Mouse (Mus musculus) stomach, embryonic 15.5 days (tissue): Measurements from ENCODE around the gene Gatb. TPM values are rescaled to one million over a fixed set of nuclear protein-coding genes. Genes with fewer than 3 reads are reported as not detected.

Experiments used
- ATAC-seq: fragments of 200-750 bp; cut with Nextera tagmentation; 2 replicates; pipeline ENCODE4 v1.8.0; 2017; ENCODE audit warnings: low read depth, moderate number of reproducible peaks, moderate TSS enrichment; ENCODE audit not compliant: insufficient read depth, low FRiP score
- H3K27ac ChIP-seq: fragments of 300-500 bp; sonication (generic); 2 replicates; pipeline ENCODE4 v1.5.1; 2015; ENCODE audit warnings: mild to moderate bottlenecking, inconsistent platforms
- H3K27me3 ChIP-seq: fragments of 300-500 bp; sonication (generic); replicated peaks from 2 replicates; pipeline ENCODE4 v1.6.1; 2015; ENCODE audit warnings: inconsistent platforms
- H3K36me3 ChIP-seq: fragments of 300-500 bp; sonication (generic); 2 replicates; pipeline ENCODE4 v1.6.1; 2015; ENCODE audit warnings: inconsistent platforms
- H3K4me1 ChIP-seq: fragments of 300-500 bp; sonication (generic); 2 replicates; pipeline ENCODE4 v1.6.1; 2015; ENCODE audit warnings: inconsistent platforms
- H3K4me2 ChIP-seq: fragments of 300-500 bp; sonication (generic); 2 replicates; pipeline ENCODE4 v1.6.1; 2015; ENCODE audit warnings: mild to moderate bottlenecking, inconsistent platforms
- H3K4me3 ChIP-seq: fragments of 300-500 bp; sonication (generic); replicated peaks from 2 replicates; pipeline ENCODE4 v1.5.1; 2015; ENCODE audit warnings: inconsistent platforms
- H3K9ac ChIP-seq: fragments of 300-500 bp; sonication (generic); 2 replicates; pipeline ENCODE4 v1.6.1; 2015; ENCODE audit warnings: inconsistent platforms
- H3K9me3 ChIP-seq: fragments of 300-500 bp; sonication (generic); 2 replicates; pipeline ENCODE4 v1.6.1; 2016; ENCODE audit warnings: inconsistent platforms
- WGBS: fragments of 180-500 bp; shearing (Covaris S2); methylation state at CpG from one replicate; pipeline ENCODE4 v1.1.7; 2015; 5-methylcytosine and 5-hydroxymethylcytosine counted together
- polyA plus RNA-seq: library from polyadenylated mRNA; unstranded; fragments of >200 nt; fragmentation: Nextera tagmentation; extraction: Ambion mirVana; gene quantifications from 2 replicates; pipeline ENCODE4 v1.2.1, GENCODE M21; 2015

The Gatb gene
- polyA plus RNA-seq, 1 experiment from 2014 or later = 22.2 TPM

DNA sequence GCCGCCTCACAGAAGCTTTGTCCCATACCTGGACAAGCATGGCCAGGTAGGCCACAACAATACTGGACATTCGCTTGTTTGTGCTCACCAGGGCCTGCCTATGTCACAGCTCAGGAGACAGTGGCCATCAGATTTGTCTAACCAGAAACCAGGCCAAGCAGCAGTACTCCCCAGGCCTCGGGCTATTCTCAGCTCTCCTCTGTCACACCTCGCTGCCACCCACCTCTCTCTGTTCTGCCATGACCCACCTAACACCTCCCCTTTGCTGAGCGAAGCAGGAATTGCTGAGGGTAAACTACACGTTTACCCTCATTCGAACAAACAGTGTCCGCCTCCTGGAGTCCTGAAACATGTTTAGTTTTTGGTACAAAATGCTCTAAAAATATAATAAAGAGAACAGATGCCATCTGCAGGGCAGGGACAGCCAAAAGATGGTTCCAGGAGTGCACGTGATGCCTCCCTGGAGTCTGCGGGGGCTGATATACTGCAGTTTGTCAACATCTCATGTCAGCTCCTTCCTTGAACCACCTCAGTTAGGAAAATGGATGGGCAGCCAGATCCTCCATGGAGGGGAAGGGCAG, 90.8 kb downstream of the Gatb start:
- H3K36me3 ChIP-seq = no peaks in the 10 kb centered on the region
- WGBS = 81% methylated on average over 10 of the region's 10 CpGs
- no peak overlapping the region for H3K9ac ChIP-seq
- no peak for ATAC-seq
- no peak overlapping the region for H3K27ac ChIP-seq
- H3K4me3 ChIP-seq = no peak overlapping the region
- no peaks in the 10 kb centered on the region for H3K27me3 ChIP-seq
- no peaks in the 10 kb centered on the region for H3K9me3 ChIP-seq
- no peak overlapping the region for H3K4me2 ChIP-seq
- H3K4me1 ChIP-seq = 0 out of 2 replicates have a peak, but pooled peaks cover 4% of the 10 kb centered on the region

DNA sequence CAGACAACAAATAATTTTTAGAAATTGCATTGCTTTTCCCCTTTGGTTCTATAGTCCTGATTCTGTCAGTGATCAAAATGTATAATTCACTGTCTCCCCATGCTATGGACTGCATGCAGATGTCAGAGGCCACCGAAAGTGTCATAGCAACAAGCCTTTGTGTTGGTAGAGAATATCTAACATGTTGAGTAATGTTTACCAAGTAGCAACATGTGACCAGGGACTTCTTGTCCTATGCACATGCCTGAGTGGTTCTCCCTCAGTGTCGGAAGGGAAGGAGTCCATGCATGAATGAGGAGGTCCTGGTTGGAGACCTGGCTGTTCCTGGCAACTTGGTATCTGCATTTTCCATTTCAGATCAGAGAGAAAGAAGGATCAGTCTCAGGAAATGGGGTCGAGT, 92.2 kb downstream of the Gatb start:
- Histone ChIP-seq H3K27ac (no peak overlapping the region), H3K9ac (no peak overlapping the region), H3K27me3 (no peaks in the 10 kb centered on the region), H3K4me3 (no peak overlapping the region), H3K4me2 (no peak overlapping the region), H3K4me1 (0 out of 2 replicates have a peak, but pooled peaks cover 4% of the 10 kb centered on the region), H3K9me3 (no peaks in the 10 kb centered on the region), H3K36me3 (no peaks in the 10 kb centered on the region)
- 69% methylated on average over 3 of the region's 3 CpGs for WGBS
- ATAC-seq = no peak

DNA sequence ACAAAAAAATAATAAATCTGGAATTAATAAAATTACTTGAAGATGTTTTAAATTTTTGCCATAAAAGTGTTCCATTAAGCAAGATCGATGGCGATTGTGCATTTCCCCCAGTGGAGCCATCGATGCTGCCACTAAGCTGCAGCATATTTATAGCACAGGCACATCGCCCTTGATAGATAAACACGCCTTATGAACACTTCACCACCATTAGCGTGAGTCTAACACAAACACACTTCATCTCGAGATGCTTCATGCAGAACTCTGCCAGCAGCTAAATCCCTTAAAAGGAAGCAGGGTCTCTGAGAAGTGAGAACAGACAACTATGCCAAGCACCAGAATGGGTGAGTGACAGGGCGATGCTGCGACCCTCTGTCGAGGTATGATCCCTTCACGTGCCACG, 92.8 kb downstream of the Gatb start:
- Histone ChIP-seq H3K27ac (no peak overlapping the region), H3K9me3 (no peaks in the 10 kb centered on the region), H3K36me3 (no peaks in the 10 kb centered on the region), H3K4me1 (0 out of 2 replicates have a peak, but pooled peaks cover 4% of the 10 kb centered on the region), H3K4me3 (no peak overlapping the region), H3K27me3 (no peaks in the 10 kb centered on the region), H3K4me2 (no peak overlapping the region), H3K9ac (no peak overlapping the region)
- ATAC-seq = no peak; the same call in 1 of the 2 replicates
- 54% methylated on average over 12 of the region's 12 CpGs for WGBS

DNA sequence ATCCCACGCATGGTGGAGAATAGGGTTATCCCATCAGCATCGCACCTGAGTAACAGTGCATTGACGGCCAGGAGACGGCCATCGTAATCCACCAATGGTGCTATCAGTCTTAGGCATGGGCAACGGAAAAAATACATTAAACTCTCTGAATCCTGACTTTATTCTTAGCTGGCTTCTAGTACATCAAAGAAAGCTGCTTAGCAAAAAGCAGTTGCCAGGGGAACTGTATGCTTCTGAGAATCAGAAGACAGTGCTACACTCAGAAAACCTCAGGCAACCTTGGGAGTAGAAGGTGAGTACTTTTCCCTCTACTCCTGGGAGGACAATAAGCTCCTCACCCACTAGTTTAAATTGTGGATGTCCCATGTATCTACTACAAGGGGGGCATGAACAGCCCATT, 93.8 kb downstream of the Gatb start:
- H3K9ac ChIP-seq = no peak overlapping the region
- WGBS = 91% methylated on average over 6 of the region's 6 CpGs
- ATAC-seq = no peak
- no peak overlapping the region for H3K27ac ChIP-seq
- no peaks in the 10 kb centered on the region for H3K36me3 ChIP-seq
- H3K27me3 ChIP-seq = no peaks in the 10 kb centered on the region
- no peak overlapping the region for H3K4me3 ChIP-seq
- no peaks in the 10 kb centered on the region for H3K9me3 ChIP-seq
- H3K4me2 ChIP-seq = no peak overlapping the region
- H3K4me1 ChIP-seq = 0 out of 2 replicates have a peak, but pooled peaks cover 4% of the 10 kb centered on the region

DNA sequence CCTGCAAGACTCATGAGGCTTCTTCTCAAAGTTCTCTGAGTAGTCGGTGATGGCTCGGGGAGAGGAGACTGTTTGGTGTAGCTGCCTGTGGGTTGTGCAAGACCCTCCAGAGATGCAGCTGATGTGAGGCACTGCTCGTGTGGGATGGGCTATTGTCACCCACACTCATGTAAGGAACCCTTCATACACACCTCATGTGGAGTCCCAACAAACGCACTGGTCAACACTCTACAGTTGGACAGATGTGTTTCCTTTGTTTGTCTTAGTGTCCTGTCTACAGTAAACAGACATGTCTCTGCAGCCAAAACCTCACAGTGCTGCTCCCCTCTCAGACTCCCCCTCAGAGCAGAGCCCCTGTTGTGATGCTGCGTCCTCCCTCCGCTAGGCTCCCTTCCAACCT, 95.9 kb downstream of the Gatb start:
- Histone ChIP-seq H3K36me3 (no peaks in the 10 kb centered on the region), H3K4me1 (0 out of 2 replicates have a peak, but pooled peaks cover 4% of the 10 kb centered on the region), H3K27me3 (no peaks in the 10 kb centered on the region), H3K9me3 (no peaks in the 10 kb centered on the region), H3K27ac (no peak overlapping the region), H3K4me3 (no peak overlapping the region), H3K9ac (no peak overlapping the region), H3K4me2 (no peak overlapping the region)
- no peak for ATAC-seq
- 83% methylated on average over 6 of the region's 6 CpGs for WGBS

DNA sequence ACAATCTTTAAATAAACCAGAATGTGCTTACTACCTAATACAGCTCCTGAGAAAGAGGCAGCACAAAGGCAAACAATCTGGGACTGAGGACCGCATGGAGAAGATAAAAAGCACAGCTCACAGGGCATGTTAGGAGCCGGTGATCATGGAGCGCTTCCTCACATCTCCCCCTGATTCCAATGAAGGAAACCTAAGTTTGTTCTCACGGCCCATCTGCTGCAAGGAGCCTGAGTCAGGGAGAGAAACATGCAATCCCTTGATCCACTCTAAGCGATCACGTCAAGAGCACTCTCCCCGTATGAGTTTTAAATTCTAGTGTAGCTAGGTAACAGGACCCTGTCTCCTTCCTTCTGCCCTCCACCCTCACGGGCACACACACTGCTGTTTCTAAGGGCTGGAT, 103.2 kb downstream of the Gatb start:
- no peak overlapping the region for H3K4me2 ChIP-seq
- WGBS = 70% methylated on average over 8 of the region's 8 CpGs
- no peak for ATAC-seq
- H3K4me1 ChIP-seq = no peaks in the 10 kb centered on the region
- no peak overlapping the region for H3K9ac ChIP-seq
- no peaks in the 10 kb centered on the region for H3K36me3 ChIP-seq
- no peaks in the 10 kb centered on the region for H3K27me3 ChIP-seq
- H3K27ac ChIP-seq = no peak overlapping the region
- no peak overlapping the region for H3K4me3 ChIP-seq
- H3K9me3 ChIP-seq = no peaks in the 10 kb centered on the region

DNA sequence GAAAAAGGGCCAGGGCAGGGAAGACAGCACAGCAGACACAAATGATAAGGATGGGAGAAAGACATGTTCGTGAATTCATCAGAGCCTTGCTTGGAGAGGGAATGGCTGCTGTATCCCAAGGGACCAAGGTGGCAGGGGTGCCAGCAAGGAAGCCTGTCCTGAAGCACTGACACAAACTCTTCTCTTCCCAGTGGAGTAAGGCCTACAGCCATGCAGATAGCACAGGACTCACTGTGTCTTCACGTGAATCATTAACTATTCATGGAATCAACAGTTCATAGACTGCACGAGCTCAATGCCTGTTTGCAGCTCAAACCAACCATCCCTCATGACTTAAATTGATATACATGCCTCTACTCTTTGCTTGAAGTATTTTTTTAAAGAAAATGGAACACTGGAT, 104.0 kb downstream of the Gatb start:
- no peak overlapping the region for H3K27ac ChIP-seq
- WGBS = 66% methylated on average over 3 of the region's 3 CpGs
- H3K9me3 ChIP-seq = no peaks in the 10 kb centered on the region
- no peak overlapping the region for H3K4me2 ChIP-seq
- H3K9ac ChIP-seq = no peak overlapping the region
- no peak overlapping the region for H3K4me3 ChIP-seq
- no peaks in the 10 kb centered on the region for H3K4me1 ChIP-seq
- no peaks in the 10 kb centered on the region for H3K36me3 ChIP-seq
- no peaks in the 10 kb centered on the region for H3K27me3 ChIP-seq
- no peak for ATAC-seq

DNA sequence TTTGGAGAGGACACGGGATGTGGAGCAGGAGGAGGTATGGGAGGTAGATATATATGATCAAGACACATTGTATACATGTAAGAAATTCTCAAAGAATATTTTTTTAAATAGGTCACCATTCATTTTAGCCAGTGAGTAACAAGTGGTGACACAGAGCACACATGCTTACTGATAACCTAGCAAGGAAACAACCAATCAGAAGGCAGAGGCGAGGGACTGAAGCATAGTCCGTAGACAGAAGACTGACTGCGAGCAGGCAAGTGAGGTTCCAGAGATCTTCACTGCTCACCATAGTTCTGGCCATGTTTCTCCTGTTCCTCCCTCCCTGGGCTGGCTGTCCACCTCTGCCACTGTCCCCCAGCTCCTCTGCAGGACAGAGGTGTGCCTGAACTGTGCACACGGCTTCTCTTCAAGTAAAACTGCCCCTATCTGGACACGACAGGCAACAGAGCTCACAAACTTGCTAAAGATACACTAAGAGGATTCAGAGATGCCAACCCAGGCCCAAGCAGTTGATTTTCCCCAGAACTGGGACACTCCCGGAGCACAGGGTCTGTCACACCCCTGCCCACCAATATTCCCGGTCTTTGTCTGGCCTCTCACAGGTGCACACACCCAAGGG, 105.5 kb downstream of the Gatb start:
- Histone ChIP-seq H3K4me2 (no peak overlapping the region), H3K27ac (no peak overlapping the region), H3K9me3 (no peaks in the 10 kb centered on the region), H3K27me3 (no peaks in the 10 kb centered on the region), H3K4me1 (no peaks in the 10 kb centered on the region), H3K9ac (no peak overlapping the region), H3K36me3 (no peaks in the 10 kb centered on the region), H3K4me3 (no peak overlapping the region)
- no peak for ATAC-seq
- 76% methylated on average over 8 of the region's 8 CpGs for WGBS

DNA sequence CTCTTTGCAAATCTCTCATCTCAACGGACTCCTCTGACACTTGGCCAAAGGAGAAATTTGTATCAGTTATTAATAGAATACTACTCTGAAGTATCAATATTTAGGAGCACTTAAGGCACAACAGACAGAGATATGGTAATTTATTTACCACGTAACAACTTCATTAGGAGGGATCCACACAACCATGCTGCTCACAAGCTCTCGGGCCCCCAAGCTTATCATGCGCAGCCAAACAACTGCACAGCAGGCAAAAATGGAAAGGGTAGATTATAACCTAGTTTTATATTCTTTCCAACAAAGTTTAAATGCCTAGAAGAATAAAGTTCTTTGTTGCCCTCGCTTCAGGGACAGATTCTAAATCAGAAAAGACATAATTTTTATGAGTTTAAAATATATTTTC, 106.0 kb downstream of the Gatb start:
- H3K4me2 ChIP-seq = no peak overlapping the region
- no peak overlapping the region for H3K27ac ChIP-seq
- H3K9me3 ChIP-seq = no peaks in the 10 kb centered on the region
- no peaks in the 10 kb centered on the region for H3K27me3 ChIP-seq
- WGBS = 85% methylated on average over 5 of the region's 5 CpGs
- H3K9ac ChIP-seq = no peak overlapping the region
- no peaks in the 10 kb centered on the region for H3K4me1 ChIP-seq
- H3K36me3 ChIP-seq = no peaks in the 10 kb centered on the region
- ATAC-seq = no peak
- H3K4me3 ChIP-seq = no peak overlapping the region

DNA sequence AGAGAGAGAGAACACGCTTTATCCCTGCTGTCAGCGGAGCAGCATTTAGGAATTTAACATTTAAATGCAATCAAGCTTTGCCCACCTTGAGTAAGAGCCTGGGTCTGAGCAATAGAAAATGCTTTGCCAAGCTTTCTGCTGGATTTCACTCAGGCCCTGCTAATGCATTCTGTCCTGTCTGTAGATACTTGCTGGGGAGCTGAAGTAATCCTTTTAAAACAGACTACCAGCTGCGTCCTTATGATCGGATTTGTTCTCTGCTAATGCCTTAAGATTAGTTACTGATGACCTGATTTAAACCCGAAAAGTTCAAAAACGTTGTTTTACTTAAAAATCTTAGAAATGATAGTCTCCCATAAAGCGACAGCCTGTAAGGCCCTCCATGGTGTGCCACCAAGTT, 107.2 kb downstream of the Gatb start:
- H3K36me3 ChIP-seq = no peaks in the 10 kb centered on the region
- H3K9ac ChIP-seq = no peak overlapping the region
- no peak overlapping the region for H3K4me2 ChIP-seq
- no peak for ATAC-seq
- no peak overlapping the region for H3K27ac ChIP-seq
- H3K9me3 ChIP-seq = no peaks in the 10 kb centered on the region
- H3K4me1 ChIP-seq = no peaks in the 10 kb centered on the region
- H3K4me3 ChIP-seq = no peak overlapping the region
- WGBS = 65% methylated on average over 7 of the region's 7 CpGs
- no peaks in the 10 kb centered on the region for H3K27me3 ChIP-seq

DNA sequence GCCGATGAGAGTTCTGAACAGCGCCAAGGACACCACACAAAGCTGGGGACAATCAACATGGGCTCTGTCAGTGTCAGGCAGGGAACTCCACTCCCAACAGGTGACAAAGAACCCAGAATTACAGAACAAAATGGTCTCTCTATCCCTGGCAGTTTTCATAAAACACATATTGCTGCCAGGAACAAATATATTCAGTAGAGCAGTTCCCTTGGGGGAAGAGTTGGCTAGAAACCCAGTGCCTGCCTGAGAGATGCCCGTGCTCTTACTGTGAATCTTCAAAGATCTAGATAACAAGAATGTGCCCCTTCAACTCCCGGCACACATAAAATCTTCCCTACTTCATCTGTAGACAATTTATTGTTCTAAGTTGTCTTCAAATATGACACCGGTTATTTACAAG, 109.7 kb downstream of the Gatb start:
- no peaks in the 10 kb centered on the region for H3K36me3 ChIP-seq
- 85% methylated on average over 5 of the region's 5 CpGs for WGBS
- no peak overlapping the region for H3K27ac ChIP-seq
- ATAC-seq = no peak
- H3K4me2 ChIP-seq = no peak overlapping the region
- H3K4me3 ChIP-seq = no peak overlapping the region
- no peaks in the 10 kb centered on the region for H3K27me3 ChIP-seq
- no peaks in the 10 kb centered on the region for H3K9me3 ChIP-seq
- no peak overlapping the region for H3K9ac ChIP-seq
- H3K4me1 ChIP-seq = no peaks in the 10 kb centered on the region

DNA sequence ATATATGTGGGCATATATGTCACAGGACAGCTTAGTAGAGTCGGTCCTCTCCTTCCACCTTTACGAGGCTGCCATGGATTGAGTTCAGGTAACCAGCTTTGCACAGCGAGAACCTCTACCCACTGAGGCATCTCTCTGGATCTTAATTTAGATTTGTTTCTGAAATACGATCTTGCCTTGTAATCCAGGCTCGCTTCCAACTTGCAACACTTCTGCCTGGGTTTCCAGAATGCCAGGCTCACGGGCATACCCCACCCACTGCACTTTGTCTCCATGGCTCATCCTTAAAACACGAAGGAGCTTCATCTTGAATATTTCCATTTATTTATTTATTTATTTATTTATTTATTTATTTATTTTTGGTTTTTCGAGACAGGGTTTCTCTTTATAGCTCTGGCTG, 111.4 kb downstream of the Gatb start:
- Histone ChIP-seq H3K27ac (no peak overlapping the region), H3K9me3 (no peaks in the 10 kb centered on the region), H3K4me3 (no peak overlapping the region), H3K9ac (no peak overlapping the region), H3K36me3 (no peaks in the 10 kb centered on the region), H3K27me3 (no peaks in the 10 kb centered on the region), H3K4me2 (no peak overlapping the region), H3K4me1 (no peaks in the 10 kb centered on the region)
- ATAC-seq = no peak
- 89% methylated on average over 8 of the region's 8 CpGs for WGBS

DNA sequence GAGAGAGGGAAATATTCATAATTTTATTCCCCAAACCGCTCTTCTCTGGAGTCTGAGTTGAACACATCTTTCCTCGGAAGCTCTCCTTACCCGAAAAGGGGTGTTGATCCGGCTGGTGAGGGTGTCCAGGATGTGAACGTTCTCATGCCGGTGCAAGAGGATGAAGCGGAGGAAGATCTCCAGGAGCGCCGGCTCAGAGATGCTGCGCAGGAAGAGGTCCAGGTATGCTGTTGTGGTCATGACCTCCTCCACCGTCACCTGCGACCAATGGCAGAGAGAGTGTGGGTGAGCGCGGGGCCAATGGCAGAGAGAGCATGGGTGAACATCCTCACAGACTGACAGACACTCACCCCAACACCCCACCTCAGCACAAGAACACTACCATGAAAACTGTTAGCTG, 114.4 kb downstream of the Gatb start:
- H3K4me3 ChIP-seq = no peak overlapping the region
- H3K27ac ChIP-seq = no peak overlapping the region
- H3K4me2 ChIP-seq = no peak overlapping the region
- H3K27me3 ChIP-seq = no peaks in the 10 kb centered on the region
- H3K9ac ChIP-seq = no peak overlapping the region
- no peak for ATAC-seq
- H3K4me1 ChIP-seq = no peaks in the 10 kb centered on the region
- H3K9me3 ChIP-seq = no peaks in the 10 kb centered on the region
- 94% methylated on average over 14 of the region's 14 CpGs for WGBS
- no peaks in the 10 kb centered on the region for H3K36me3 ChIP-seq
